Mouse (Mus musculus) heart, embryonic 10.5 days (tissue): ENCODE data around the gene Cdh15. TPM values are rescaled to one million over a fixed set of nuclear protein-coding genes. Genes with fewer than 3 reads are reported as not detected.

Experiments used
- DNase-seq: peaks from one replicate; pipeline ENCODE4 v3.0.0-alpha.2; 2017; ENCODE audit warnings: low spot score
- H3K27ac ChIP-seq: fragments of 300-500 bp; sonication (generic); 2 replicates; pipeline ENCODE4 v1.5.1; 2016; ENCODE audit warnings: mild to moderate bottlenecking
- H3K27me3 ChIP-seq: fragments of 300-500 bp; sonication (generic); 2 replicates; pipeline ENCODE4 v1.6.1; 2016; ENCODE audit warnings: mild to moderate bottlenecking; ENCODE audit not compliant: poor library complexity, insufficient read depth, severe bottlenecking
- H3K36me3 ChIP-seq: fragments of 300-500 bp; sonication (generic); 2 replicates; pipeline ENCODE4 v1.6.1; 2016; ENCODE audit warnings: mild to moderate bottlenecking, moderate library complexity
- H3K4me1 ChIP-seq: fragments of 300-500 bp; sonication (generic); 2 replicates; pipeline ENCODE4 v1.6.1; 2016; ENCODE audit warnings: mild to moderate bottlenecking
- H3K4me3 ChIP-seq: fragments of 300-500 bp; sonication (generic); 2 replicates; pipeline ENCODE4 v1.5.1; 2016; ENCODE audit warnings: mild to moderate bottlenecking, moderate library complexity
- H3K9me3 ChIP-seq: fragments of 300-500 bp; sonication (generic); 2 replicates; pipeline ENCODE4 v1.6.1; 2016; ENCODE audit warnings: mild to moderate bottlenecking, moderate library complexity
- WGBS: fragments of 180-500 bp; shearing (Covaris S2); methylation state at CpG from one replicate; pipeline ENCODE4 v1.1.7; 2016; 5-methylcytosine and 5-hydroxymethylcytosine counted together
- polyA plus RNA-seq: library from polyadenylated mRNA; unstranded; fragments of >200 nt; fragmentation: Nextera tagmentation; extraction: Ambion mirVana; gene quantifications from 2 replicates; pipeline ENCODE4 v1.2.1, GENCODE M21; 2016

Gene Cdh15
- polyA plus RNA-seq: 0.41 and 0.79 TPM in 2 replicates

DNA sequence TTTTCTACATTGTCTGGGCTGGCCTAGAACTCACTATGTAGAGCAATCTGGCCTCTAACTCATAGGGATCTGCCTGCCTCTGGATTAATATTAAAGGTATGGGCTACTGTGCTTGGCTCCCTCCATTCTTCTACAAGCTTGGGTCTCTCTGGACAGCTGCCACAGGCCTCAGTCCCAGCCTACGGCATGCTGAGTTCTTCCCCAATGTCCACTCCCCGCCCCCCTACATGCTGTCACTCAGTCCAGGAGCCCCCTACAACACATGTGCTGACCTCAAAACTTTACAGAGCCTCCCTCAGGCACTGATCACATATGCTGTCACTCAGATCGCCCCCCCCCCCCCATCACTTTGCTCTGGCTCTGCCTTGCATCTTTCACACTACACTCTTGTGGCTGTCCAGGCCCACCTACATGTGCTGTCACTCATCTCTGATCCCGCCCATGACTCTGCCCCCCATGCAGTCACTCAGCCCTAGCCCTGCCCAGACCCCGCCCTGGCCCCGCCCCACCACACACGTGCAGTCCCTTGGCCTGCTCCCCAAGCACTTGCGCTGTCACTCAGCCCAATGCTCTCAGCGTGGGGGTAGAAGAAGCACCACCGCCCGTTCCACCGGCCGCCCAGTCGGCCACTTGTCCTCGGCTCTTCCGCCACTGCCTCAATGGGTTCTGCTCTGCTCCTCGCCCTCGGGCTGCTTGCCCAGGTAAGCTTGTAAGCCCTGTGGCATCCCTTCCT lies at the start of gene Cdh15:
TSS of gene Cdh15 (plus strand) at position 138 of the 733 bp plus-strand sequence.
- 10% methylated on average over 18 of the region's 18 CpGs for WGBS
- H3K4me3 ChIP-seq: peak within 1 kb of the TSS; percentile 36
- peak; percentile 93 for DNase-seq
- no peaks in the 10 kb centered on the region for H3K9me3 ChIP-seq
- no peaks in the 10 kb centered on the region for H3K36me3 ChIP-seq
- peaks cover 42% of the 10 kb centered on the region for H3K4me1 ChIP-seq
- H3K27ac ChIP-seq: no peak within 1 kb of the TSS
- H3K27me3 ChIP-seq: peaks cover 60% of the 10 kb centered on the region

DNA sequence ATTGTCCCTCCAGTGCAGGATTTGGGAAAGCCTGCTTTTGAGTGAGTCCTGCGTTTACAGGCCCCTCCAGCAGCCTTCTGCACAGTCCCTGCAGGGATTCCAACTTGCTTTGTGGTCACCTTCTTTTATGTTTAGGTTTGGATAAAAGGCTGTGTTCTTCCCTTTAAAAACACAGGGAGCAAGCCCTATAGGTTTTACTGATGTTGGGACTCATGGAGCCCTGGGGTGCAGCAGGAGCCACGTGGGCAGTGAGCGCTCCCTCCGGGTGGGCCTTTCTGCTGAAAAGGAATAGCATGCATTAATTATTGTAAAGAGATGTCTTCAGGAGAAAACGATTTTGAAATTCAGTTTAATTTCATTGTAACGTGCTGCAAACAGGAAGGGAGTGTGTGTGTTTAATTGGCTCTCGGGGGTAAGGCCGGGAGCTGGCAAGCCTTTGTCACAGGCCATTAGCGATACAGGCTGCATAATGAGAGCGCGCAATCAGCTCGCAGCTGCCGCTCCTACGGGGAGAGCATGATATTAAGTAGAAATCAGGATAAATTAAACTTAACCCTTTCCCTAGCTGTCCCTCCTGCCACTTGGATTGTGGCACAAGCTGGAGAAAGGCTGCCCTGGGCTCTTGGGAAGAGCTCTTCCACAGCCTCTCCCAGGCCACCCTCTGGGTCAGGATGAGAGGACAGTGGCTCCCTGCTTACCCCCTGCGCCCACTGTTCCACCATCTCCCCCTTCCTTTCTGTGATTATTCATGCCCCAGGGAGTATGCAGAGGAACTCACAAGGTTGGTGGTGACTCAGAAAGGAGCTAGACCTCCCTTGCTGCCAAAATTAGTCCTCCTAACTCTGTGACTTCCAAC lies 43.6 kb upstream of the Cdh15 start:
- no peak for DNase-seq
- Histone ChIP-seq H3K27me3 (peaks cover 11% of the 10 kb centered on the region), H3K27ac (no peak overlapping the region), H3K4me3 (no peak overlapping the region), H3K9me3 (no peaks in the 10 kb centered on the region), H3K36me3 (peaks cover 15% of the 10 kb centered on the region; the same call in 1 of the 2 replicates), H3K4me1 (peaks cover 10% of the 10 kb centered on the region; the same call in 1 of the 2 replicates)
- WGBS: 41% methylated on average over 15 of the region's 15 CpGs

DNA sequence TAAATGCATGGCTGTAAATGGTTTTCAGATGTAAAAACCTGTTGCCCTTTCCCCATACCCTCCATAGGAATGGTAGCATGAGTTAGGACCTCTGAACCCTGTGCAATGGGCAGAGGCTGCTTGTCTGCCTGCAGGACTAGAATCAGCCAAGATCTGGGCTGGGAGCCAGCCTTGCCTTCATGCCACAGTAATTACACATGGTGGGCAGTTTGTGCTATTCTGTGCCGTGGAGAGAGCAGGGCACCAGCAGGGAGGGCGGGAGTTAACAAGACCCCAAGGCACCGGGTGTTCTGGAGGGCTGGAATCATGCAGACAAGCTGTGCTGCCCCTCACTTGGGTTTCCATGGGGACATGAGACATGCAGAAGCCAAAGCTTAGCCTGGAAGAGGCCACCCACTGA lies 42.4 kb upstream of the Cdh15 start:
- H3K36me3 ChIP-seq: peaks cover 17% of the 10 kb centered on the region; the same call in 1 of the 2 replicates
- no peak for DNase-seq
- no peak overlapping the region for H3K4me3 ChIP-seq
- 71% methylated on average over 3 of the region's 3 CpGs for WGBS
- H3K9me3 ChIP-seq: no peaks in the 10 kb centered on the region
- H3K27me3 ChIP-seq: peaks cover 11% of the 10 kb centered on the region
- peaks cover 12% of the 10 kb centered on the region; the same call in 1 of the 2 replicates for H3K4me1 ChIP-seq
- H3K27ac ChIP-seq: no peak overlapping the region

DNA sequence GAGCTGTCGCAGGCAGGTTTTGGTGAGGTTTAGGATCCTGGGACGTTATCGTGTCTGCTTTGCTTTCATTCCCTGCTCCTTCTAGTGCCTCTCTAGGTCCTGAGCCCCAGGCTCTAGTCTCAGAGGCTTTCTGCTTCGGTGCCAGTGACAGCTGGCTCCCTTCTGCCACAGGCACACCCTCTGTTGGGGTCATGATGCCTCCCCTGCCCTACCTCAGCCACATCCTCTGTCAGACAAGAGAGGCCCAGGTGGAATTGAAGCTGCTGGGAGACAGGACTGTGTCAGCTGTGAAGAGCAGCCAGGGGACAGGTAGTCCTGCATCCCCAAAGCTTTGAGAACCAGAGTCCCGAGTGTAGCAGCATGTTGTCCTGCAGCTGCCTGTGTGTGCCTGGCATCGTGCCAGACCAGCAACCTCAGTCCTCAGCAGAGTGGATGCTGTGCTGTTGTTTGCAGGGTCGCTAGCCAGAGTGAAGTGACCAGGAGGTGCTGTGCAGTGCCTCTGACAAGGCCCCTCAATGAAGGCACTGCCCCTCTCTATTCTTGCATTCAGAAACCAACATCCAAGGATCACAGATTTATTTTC lies 40.7 kb upstream of the Cdh15 start:
- no peak for DNase-seq
- H3K4me1 ChIP-seq: peaks cover 16% of the 10 kb centered on the region; the same call in 1 of the 2 replicates
- H3K36me3 ChIP-seq: peaks cover 28% of the 10 kb centered on the region; the same call in 1 of the 2 replicates
- no peaks in the 10 kb centered on the region for H3K9me3 ChIP-seq
- WGBS: 74% methylated on average over 7 of the region's 7 CpGs
- peaks cover 11% of the 10 kb centered on the region for H3K27me3 ChIP-seq
- no peak overlapping the region for H3K4me3 ChIP-seq
- no peak overlapping the region for H3K27ac ChIP-seq

DNA sequence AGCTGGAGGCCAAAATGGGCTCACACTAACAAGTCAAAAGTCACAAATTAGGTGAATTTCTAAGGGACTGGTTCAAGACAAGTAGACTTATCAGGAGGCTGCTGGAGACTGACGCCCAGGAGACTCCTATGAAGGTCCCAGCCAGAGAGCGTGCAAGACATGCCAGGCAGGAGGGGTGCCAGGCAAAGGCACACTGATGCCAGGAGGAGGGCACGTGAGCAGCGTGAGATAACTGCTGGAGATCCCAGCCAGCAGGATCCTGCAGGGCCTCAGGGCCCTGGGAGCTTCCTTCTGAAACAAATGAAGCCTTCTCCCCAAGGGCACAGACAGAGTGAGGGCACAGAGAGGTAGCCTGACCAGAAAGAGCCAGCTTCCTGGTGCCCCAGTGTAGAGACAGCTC lies 39.9 kb upstream of the Cdh15 start:
- Histone ChIP-seq H3K4me3 (no peak overlapping the region), H3K27ac (no peak overlapping the region), H3K4me1 (peaks cover 16% of the 10 kb centered on the region; the same call in 1 of the 2 replicates)

DNA sequence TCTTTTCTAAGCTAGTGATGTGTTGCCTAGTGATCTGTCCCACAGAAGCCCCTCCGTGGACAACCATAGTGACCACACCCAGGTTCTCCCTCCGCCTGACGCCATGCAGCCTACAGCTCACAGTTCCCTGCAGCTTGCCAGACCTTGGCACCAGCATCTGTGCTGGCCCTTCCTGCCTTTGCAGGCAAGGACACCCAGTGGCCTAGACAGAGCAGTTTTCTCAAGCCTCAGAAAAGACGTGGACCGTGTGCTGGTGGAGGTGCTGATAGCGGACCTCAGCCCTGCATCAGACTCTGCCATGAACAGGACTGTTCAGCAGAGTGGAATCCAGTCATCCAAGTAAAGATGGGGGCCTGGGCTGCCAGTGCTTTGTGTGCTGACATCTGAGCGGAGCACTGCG lies 37.4 kb upstream of the Cdh15 start:
- Histone ChIP-seq H3K4me1 (peaks cover 22% of the 10 kb centered on the region), H3K9me3 (no peaks in the 10 kb centered on the region), H3K27me3 (peaks cover 3% of the 10 kb centered on the region; the same call in 1 of the 2 replicates), H3K27ac (no peak overlapping the region), H3K4me3 (no peak overlapping the region), H3K36me3 (peaks cover 27% of the 10 kb centered on the region; the same call in 1 of the 2 replicates)
- WGBS: 62% methylated on average over 8 of the region's 8 CpGs
- DNase-seq: no peak

More for the DNA sequence above, 39.9 kb upstream of the Cdh15 start:
- no peak for DNase-seq
- WGBS: 89% methylated on average over 4 of the region's 4 CpGs
- Histone ChIP-seq H3K36me3 (peaks cover 24% of the 10 kb centered on the region; the same call in 1 of the 2 replicates), H3K9me3 (no peaks in the 10 kb centered on the region), H3K27me3 (peaks cover 7% of the 10 kb centered on the region)

DNA sequence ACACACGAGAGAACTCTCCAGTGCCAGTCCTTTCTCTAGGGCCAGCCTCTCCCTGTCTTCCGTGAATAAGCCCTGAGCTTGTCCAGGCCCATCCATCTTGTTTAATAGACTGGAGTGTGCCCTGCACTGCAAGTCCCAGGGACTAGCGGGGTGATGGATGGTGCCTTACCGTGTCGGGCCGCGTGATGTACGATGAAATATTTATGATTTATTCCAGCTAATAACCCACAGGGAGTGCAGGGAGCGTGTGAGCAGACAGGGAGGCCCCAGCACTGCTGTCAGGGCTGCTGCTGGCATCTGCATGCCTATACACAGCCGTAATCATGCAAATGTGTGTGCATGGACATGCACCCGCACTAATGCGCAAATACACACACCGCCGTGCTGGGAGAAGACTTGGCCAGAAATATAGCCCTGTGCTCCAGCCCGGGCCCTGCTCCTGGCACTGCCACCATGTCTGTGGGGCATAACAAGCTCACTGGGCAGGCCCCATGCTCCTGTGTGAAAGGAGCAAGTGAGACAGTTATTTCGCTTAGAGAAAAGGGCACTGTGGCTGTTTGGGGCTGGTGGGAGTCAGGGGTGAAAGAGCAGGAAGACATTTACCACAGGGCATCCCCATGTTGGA lies 35.8 kb upstream of the Cdh15 start:
- H3K4me1 ChIP-seq: peaks cover 20% of the 10 kb centered on the region
- WGBS: 88% methylated on average over 16 of the region's 16 CpGs
- no peak overlapping the region for H3K27ac ChIP-seq
- H3K4me3 ChIP-seq: no peak overlapping the region
- DNase-seq: no peak
- H3K9me3 ChIP-seq: no peaks in the 10 kb centered on the region
- H3K36me3 ChIP-seq: peaks cover 23% of the 10 kb centered on the region; the same call in 1 of the 2 replicates
- 0 out of 2 replicates have a peak, but pooled peaks cover 3% of the 10 kb centered on the region for H3K27me3 ChIP-seq

DNA sequence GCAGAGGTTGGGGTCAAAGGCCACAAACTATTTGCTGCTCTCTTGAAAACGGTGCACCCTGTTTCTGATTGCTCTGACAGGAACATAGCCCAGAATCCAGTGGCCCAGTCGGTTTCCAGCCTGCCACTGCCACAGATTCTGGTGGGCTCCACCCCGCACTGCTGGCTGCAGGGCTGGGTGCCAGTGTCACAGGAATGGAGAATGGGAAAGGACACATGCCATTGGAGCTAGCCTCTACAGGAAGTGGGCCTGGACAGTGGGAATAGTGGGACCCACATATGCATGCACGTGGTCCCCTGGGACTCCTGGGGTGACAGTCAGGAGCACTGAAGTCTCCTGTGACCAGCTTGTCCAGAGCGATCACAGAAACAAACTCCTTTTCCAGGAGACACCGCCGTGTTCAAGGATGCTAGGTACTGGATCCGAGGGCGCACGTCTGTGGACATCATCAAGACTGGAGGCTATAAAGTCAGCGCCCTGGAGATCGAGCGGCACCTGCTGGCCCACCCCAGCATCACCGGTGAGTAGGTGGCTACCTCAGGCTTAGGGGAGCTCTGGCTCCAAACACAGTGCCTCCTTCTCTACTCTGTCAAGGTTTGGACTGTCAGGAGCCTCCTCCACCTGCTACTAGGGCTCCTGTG lies 35.0 kb upstream of the Cdh15 start:
- H3K36me3 ChIP-seq: peaks cover 29% of the 10 kb centered on the region; the same call in 1 of the 2 replicates
- no peak overlapping the region for H3K4me3 ChIP-seq
- 0 out of 2 replicates have a peak, but pooled peaks cover 3% of the 10 kb centered on the region for H3K27me3 ChIP-seq
- DNase-seq: no peak
- H3K9me3 ChIP-seq: no peaks in the 10 kb centered on the region
- no peak overlapping the region for H3K27ac ChIP-seq
- 75% methylated on average over 14 of the region's 14 CpGs for WGBS
- H3K4me1 ChIP-seq: peaks cover 27% of the 10 kb centered on the region

DNA sequence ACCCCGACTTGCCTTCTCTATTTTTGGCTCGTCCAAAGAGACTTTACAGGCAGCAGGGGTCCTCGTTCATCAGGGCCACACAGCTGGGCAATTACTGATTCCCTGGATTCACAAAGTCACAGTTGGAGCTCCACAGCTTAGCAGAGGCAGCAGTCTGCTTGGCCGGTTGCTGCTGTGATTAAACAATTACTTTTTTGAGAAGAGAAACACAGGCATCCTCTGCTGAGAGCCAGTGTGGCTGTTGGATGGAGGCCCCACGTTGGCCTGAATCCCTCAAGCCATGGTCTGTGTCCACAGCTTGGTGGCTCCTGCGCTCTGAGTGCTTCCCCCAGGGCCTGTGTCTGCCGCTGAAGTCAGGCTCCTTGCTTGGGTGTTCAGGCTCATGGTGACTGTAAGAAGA lies 33.2 kb upstream of the Cdh15 start:
- no peak for DNase-seq
- 0 out of 2 replicates have a peak, but pooled peaks cover 3% of the 10 kb centered on the region for H3K27me3 ChIP-seq
- no peak overlapping the region for H3K4me3 ChIP-seq
- no peak overlapping the region; the same call in 1 of the 2 replicates for H3K27ac ChIP-seq
- 36% methylated on average over 7 of the region's 7 CpGs for WGBS
- peaks cover 29% of the 10 kb centered on the region; the same call in 1 of the 2 replicates for H3K36me3 ChIP-seq
- peaks cover 39% of the 10 kb centered on the region for H3K4me1 ChIP-seq
- H3K9me3 ChIP-seq: no peaks in the 10 kb centered on the region

DNA sequence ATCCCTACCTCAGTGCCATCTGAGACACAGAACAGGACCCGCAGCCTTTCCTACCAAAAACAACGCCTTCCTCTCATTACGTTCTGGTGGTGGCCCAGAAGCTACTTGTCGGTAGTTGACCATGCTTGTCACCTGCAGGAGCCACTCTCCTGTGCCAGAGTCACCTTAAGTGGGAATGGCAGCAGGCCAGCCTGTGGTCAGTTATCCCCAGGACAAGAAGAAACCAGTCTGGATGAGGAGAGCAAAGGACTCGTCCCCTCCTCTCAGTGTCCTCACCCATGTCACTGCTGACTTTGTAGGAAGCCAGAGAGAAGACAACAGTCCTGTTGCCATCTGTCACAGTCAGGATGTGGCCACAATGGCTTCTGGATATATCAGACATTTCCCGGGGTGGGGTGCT lies 30.8 kb upstream of the Cdh15 start:
- H3K36me3 ChIP-seq: peaks cover 16% of the 10 kb centered on the region; the same call in 1 of the 2 replicates
- no peak overlapping the region for H3K4me3 ChIP-seq
- no peaks in the 10 kb centered on the region for H3K9me3 ChIP-seq
- 0 out of 2 replicates have a peak overlapping the region, but pooled peaks have one; percentile 31 for H3K27ac ChIP-seq
- 73% methylated on average over 6 of the region's 6 CpGs for WGBS
- H3K27me3 ChIP-seq: 0 out of 2 replicates have a peak, but pooled peaks cover 3% of the 10 kb centered on the region
- DNase-seq: no peak
- peaks cover 48% of the 10 kb centered on the region for H3K4me1 ChIP-seq

DNA sequence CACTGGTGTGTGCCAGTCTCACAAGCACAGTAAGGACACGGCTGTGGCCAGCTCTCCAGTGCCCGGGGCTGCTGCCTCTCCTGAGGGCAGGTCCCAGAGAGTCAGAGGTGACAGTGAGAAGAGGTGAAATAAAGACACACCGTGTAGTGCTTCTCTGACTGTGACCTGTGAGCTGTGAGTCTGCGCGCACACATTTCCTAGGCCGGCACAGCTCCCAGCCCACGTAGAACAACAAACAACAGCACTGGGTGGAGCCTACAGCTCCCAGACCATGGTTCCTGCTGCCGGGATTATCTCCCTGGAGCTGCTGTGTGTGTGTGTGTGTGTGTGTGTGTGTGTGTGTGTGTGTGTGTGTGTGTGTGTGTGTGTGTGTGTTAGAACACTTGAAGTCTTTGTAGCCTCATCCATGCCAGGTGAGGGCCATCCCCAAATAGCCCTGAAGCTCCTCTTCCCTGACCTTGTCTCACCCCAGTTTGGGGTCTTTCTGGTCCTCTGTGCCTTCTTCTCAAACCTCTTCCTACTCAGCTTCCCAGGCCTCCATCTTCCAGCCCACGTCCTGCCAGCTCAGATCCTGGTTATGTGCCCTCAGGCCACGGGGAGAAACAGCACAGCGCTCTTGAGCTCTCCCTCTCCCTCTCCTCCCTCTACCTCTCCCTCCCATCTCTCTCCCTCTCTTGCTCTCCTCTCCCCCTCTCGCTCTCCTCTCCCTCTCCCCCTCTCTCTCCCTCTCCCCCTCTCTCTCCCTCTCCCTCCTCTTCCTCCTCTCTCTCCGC lies 29.9 kb upstream of the Cdh15 start:
- Histone ChIP-seq H3K27ac (0 out of 2 replicates have a peak overlapping the region, but pooled peaks have one; percentile 31), H3K27me3 (0 out of 2 replicates have a peak, but pooled peaks cover 3% of the 10 kb centered on the region), H3K9me3 (no peaks in the 10 kb centered on the region), H3K36me3 (peaks cover 16% of the 10 kb centered on the region; the same call in 1 of the 2 replicates), H3K4me3 (no peak overlapping the region), H3K4me1 (peaks cover 48% of the 10 kb centered on the region)
- no peak for DNase-seq
- 38% methylated on average over 13 of the region's 13 CpGs for WGBS
